Mouse (Mus musculus): ENCODE results near the gene Hebp1. TPM values are rescaled to one million over a fixed set of nuclear protein-coding genes. Genes with fewer than 3 reads are reported as not detected.

Hebp1 gene
- polyA plus RNA-seq, 1 experiment, result 41.8 TPM

GRCm38 (mm10) chr6:135197446-135197845 lies 376 bp downstream of the Hebp1 start:
- no peak for DNase-seq (ENCODE audit: low spot score)

DNA sequence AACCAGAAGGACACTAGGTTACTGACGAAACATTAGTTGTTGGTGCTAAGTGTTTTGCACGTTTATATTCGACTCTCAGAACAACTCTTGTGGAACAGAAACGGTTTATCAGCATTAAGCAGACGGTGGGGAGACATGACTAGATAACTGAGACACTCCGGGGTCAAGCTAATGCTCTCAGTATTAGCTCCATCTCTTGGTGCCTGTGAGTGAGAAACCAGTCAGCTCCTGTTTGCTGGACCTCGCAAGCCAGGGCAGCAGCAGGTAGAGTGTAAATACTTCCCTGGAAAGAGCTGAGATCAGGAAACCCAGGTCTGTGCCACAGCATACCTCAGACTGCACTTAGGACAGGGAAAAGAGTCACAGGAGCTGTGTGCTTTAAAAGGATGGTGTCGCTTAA lies 1.1 kb downstream of the Hebp1 start:
- DNase-seq (ENCODE audit: low spot score), result no peak

DNA sequence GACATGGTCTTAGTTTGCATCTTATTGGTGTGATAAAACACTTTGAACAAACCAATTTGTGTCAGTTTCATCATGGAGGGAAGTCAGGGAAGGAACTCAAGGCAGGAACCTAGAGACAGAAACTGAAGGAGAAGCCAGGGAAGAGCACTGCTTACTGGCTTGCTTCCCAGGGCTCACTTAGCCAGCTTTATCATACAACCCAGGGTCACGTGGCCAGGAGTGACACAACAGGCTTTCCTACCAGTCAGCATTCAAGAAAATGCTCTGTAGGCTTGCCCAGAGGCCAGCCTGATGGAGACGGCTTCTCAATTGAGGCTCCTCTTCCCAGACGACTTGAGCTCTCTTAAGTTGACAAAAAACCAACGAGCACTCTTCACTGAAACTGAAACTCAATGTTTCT lies 2.9 kb downstream of the Hebp1 start:
- DNase-seq (ENCODE audit: low spot score), result no peak

DNA sequence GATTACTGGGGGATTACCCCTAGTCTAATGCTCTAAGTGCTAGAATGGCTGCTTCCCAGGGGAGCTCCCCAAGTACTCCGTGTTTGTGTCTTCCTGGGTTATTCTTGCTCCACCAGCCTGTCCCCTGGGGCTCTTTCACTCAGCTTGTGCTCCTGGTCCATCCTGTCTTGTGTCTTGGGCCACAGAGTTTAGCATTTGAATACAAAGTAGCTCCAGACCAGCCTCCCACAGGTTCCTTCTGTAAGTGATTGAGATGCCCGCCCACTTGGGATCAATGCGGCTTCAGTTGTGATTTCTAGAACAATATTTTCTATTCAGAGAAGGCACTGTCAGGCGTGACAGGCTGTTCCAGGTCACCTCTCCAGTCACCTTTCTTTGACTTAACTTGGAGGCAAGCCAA lies 4.1 kb downstream of the Hebp1 start:
- DNase-seq (ENCODE audit: low spot score), result no peak

DNA sequence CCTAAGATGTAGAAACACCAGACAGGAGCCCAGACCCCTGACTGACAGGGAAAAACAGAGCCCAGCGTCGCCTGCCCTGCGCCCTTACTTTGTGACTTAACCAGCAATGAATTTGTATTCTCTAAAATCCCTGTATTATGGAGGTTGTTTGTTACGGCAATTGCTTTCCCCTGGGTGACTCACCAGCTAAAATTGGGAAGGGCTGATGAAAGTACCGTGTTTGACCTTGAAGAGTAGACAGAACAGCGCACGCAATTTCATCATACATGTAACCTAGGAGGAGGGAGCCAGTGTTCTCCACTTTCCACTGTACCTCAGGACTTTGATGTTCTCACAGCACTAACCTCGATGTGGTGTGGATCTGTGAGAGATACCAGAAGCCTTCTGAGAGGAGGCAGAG lies 4.8 kb downstream of the Hebp1 start:
- no peak for DNase-seq (ENCODE audit: low spot score)

DNA sequence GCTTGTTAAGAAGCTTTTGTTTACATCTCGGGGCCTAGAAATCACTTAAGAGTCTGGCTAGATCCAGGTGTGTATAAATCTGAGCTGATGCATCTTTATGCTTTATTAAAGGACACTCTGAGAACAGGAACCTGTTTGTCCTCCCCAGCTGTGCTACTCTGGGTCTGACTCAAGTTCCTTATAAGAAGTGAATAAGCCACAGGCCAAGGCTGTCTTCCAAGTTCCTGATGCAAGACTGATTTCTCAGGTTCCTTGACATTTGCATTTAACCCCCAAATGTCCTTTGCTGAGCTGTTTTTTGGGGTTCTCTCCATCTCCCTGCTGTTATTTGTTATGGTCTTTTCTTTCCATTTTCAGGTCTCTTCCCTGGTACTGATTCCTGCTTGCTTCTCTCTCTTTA lies 5.9 kb downstream of the Hebp1 start:
- DNase-seq (ENCODE audit: low spot score), result no peak

DNA sequence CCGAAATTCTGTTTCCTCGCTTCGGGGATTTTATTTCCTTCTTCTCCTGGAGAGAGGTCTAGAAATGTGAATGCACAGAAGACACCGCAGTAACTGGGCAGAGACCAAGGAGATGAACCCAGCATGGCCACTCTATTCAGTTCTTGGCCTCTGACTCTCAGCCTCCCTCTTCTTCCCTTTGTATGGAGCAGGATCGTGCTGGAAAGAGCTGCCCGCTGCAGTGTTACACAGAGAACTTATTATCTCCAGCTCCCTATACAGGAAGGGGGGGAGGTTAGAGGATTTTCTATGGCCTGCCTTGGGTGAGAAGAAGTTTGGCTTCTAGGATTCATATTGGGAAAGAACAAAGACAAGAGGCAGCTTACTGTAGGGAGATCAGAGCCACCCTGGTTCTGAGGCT lies 7.7 kb downstream of the Hebp1 start:
- DNase-seq (ENCODE audit: low spot score), result no peak

- DNase-seq (ENCODE audit: low spot score), result no peak
Measured at GRCm38 (mm10) chr6:135188629-135189028, 9.2 kb downstream of the Hebp1 start.

- DNase-seq (ENCODE audit: low spot score), result no peak
Measured at GRCm38 (mm10) chr6:135187076-135187917, 10.5 kb downstream of the Hebp1 start.

GRCm38 (mm10) chr6:135183961-135184360 lies 13.9 kb downstream of the Hebp1 start:
- no peak for DNase-seq (ENCODE audit: low spot score)

- DNase-seq (ENCODE audit: low spot score), result no peak
Measured at GRCm38 (mm10) chr6:135182925-135183324, 14.9 kb downstream of the Hebp1 start.

DNA sequence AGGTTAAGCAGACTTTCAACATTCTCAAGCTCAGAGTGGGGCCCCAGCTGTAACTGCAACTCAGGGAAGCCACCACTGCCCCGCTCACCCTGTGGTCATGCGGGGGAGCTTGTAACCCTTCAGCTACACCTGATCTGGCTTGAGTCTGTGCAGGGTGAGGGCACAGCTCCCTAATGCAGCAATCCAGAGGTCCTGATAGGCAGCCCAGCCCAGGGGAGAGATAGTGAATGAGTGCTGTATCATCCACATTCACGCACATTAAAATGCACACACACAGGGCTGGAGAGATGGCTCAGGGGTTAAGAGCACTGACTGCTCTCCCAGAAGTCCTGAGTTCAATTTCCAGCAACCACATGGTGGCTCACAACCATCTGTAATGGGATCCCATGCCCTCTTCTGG lies 19.2 kb downstream of the Hebp1 start:
- no peak for DNase-seq (ENCODE audit: low spot score)

DNA sequence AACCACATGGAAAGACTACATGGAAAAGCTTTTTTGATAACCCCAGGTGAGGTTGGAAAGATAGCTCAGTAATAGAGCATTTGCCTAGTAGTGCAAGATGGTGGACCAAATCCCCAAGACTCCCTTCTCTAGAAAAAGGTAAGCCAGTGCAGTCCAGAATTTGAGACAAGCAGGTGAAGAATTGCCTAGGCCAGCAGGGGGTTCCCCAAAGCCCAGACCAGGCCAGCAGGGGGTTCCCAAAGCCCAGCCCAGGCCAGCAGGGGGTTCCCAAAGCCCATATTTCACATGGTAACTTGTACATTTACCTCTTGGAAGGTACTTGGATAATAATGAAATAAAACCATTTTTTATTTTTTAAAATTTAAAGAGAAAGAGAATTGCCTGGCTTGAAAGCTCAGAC lies 20.6 kb downstream of the Hebp1 start:
- no peak for DNase-seq (ENCODE audit: low spot score)

GRCm38 (mm10) chr6:135175014-135175413 lies 22.8 kb downstream of the Hebp1 start:
- DNase-seq (ENCODE audit: low spot score), result no peak

- DNase-seq (ENCODE audit: low spot score), result no peak
Measured at GRCm38 (mm10) chr6:135171736-135172135, 26.1 kb downstream of the Hebp1 start.

DNA sequence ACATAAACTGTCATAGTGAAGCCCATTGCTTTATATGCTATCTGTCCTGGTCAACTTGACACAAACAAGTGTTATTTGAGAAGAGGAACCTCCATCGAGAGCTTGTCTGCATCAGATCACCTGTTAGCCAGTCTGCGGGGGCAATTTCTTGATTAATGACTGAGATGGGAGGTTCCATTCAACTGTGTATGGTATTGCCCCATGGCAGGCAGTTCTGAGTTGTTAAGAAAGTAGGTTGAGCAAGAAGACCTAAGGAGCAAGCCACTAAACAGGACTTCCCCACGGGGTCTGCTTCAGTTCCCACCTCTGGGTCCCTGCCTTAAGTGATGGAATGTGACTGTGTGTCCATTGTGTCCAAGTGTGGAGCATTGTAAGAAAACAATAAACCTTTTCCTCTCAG lies 28.6 kb downstream of the Hebp1 start:
- DNase-seq (ENCODE audit: low spot score), result no peak

DNA sequence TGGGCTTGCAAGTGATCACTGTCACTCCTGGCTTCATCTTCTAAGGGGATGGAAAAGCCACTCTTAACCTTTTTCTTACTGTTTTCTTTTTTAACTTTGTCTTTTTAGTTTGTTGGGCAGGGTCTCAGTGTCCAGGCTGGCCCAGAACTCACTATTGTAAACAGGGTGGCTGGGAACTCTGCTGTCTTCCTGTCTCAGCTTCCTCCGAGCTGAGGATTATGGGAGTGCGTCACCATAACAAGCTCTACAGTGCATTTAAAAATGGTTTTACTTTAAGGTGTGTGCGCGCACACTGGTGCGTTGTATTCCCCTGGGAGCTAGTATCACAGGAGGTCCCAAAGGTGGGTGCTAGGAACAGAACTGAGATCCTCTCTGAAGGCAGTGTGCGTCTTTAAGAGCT lies 29.4 kb downstream of the Hebp1 start:
- DNase-seq (ENCODE audit: low spot score), result no peak

DNA sequence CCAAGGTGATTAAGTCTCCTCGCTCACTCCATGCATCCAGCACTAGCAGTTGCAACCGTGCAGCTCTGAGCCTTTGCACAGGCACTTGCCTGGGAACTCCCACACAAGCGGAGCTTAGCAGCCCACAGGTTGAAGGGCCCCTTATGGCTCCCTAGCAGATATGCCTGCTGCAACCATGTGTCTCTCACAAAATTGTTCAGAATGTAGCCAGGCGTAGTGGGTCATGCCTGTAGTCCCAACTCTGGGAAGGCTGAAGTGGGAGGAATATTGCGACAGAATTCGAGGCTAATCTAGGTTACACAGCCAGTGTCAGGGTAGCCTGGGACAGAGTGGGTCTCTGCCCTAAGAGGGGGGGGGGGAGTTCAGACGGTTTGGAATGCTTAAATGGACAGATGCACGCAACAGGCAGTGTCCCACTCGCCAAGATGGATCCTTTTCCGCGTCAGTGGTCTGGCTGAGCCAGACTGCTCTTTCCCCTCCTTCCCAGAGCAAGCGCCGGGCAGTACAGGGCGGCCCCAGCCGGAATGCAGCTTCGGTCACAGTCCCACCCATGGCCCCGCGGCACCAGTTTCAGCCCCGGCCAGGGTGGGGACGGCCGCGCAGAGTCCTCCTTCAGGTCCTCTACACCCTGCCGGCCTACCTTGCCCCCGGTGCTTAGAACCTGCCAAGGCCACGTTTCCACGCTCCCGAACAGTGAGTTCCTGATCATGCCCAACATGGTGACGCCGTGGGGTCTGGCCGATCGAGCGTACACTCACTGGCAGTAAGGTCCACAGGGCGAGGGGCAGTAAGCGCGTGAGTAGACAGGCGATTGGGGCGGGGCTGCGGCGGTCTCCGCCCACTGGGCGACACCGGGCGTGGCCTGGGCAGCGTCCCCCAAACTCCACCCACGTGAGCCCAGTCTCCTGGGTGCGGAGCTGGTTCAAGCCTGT lies 30.2 kb downstream of the Hebp1 start:
- peak; percentile 72 for DNase-seq (ENCODE audit: low spot score)

- DNase-seq (ENCODE audit: low spot score), result no peak
Measured at GRCm38 (mm10) chr6:135166712-135167111, 31.1 kb downstream of the Hebp1 start.

DNA sequence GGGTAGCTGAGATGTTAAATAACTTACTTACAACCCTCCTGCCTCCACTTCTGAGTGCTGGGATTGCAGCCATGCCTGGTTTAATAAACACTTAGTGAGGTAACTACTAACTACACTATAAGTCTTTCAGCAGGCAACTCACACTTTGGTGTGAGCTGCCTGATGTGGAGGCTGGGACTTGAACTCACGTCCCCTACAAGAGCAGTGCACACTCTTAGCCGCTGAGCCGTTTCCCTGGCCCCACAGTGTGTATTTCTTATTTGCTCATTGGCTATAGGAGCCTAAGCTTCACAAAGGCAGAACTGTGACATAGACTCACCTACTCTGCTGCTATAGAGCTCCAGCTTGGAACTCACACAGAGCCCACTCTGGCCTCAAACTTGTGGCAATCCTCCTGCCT lies 31.6 kb downstream of the Hebp1 start:
- DNase-seq (ENCODE audit: low spot score), result no peak

DNA sequence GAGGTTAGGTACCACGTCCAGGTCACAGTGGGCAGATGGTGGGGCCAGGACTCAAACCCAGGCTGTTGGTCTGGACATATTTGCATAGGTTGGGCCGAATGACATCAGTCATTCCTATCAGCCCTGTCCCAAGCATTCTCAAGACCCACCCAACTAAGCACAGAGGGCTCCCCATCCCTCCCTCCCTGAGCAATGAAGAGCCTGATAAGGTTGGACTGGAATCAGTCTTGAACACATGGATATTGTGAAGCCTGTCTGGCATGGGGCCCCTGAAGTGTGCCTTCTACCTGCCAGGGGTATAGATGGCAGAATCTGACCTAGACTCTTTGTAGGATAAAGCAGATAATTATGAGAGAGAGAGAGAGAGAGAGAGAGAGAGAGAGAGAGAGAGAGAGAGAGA lies 32.1 kb downstream of the Hebp1 start:
- DNase-seq (ENCODE audit: low spot score), result no peak

- no peak for DNase-seq (ENCODE audit: low spot score)
Measured at GRCm38 (mm10) chr6:135165191-135165590, 32.6 kb downstream of the Hebp1 start.

DNA sequence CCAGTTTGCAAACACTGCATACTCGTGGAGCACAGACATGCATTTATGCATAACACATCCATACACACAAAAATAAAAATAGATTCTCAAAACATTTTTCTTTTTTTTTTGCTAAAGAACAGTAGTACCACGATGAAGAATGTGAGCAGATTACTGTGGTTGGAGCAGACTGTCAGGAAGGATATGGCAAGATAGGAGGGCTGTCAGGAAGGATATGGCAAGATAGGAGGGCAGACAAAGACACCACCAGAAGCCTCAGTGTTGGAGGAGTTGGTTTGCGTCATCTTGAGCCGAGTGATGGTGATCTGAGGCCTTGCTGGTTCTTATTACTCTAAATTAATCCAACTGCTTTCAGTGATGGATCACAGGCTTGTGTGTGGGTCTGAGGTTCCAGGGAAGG lies 35.0 kb downstream of the Hebp1 start:
- DNase-seq (ENCODE audit: low spot score), result no peak

All from urinary bladder, adult 2 months (tissue).